Mouse (Mus musculus) urinary bladder, postnatal 36 days (tissue): Measurements from ENCODE around the gene Ppp1r12c.
A peak's percentile ranks its signal among the peaks of the same experiment; 100 is the strongest.

Experiments used
- DNase-seq, 2 experiments: peaks; one replicate each; pipeline ENCODE4 v3.0.0; 2022; ENCODE audit warnings: low spot score in 2 of 2, mixed read lengths in 1 of 2

Ppp1r12c gene

DNA sequence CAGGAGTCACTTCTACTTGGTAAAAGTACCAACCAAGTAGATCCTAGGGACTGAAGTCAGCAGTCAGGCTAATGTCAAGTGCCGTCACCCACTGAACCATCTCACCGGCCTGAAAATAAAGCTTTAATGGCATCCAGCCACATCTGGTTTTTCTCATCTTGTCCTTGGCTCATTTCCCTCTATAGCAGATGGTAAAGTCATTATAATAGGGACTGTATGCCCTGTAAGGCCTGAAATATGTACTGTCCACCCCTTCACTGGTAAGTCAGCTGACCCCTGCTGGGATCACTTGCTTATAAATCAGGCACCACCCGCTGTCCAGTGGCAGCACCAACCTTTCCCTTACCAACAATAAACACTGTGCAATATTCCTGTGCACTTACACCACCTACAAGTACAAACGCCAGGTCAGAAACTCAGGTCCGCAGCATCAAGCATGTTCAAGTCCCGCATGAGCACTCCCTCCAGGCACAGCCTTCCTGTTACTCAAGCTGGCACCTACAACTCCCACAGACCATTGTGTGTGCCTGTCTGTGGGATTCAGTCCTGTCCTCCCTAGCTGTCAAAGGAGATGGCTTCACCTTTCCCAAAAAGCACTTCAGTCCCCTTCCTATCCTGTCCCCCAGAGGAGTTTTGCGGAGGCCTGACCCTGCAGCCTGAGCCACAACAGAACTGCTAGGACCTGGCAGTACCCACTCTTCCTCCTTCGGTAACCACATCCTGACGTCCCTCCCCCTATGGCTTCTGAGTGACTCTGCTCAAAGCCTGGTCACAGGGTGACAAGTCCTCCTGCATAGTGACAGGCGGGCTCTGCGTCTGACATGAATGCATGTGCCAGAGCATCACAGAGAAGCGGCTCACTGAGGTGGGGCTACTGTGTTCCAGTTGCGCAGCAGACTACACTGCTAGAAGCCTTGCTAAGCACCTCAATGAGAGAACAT, 8.9 kb downstream of the Ppp1r12c start:
- DNase-seq, result no peak

DNA sequence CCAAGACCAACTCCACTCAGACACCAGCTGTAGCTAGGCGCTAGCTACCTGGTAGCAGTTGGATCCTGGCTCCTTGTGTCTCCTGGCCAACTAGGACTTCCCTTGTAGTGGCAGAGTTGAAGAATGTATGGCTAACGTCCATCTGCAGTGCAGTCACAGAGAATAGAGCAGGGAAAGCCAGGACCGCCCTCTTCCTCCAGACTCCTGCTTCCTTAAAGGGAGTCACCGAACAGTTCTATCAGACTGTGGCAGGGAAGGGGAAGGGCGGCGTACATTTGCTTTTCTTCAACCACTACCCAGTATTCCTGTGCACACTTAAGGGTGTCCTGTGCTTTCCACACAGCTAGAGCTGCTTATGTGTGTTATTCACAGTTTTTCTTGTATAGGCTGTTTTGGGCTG, 10.2 kb downstream of the Ppp1r12c start:
- DNase-seq, result no peak

DNA sequence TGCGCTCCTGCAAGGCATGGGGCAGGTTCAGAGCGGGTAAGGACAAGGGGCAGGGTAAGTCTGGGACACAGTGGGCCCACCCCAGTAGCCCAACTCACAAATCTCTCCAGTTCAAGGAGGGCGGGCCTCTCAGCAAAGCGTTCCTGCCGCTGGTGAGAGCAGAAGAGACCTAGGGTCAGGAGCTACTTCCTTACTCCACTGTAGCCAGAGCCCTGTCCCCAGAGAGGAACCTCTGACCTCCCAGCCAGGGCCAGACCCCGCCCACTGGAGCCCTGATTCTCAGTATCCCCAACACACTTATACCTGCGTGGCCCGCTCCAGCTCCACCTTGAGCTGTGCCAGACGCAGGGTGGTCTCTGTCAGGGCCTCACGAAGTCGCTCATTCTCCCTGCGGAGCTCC, 19.2 kb downstream of the Ppp1r12c start:
- no peak for DNase-seq

DNA sequence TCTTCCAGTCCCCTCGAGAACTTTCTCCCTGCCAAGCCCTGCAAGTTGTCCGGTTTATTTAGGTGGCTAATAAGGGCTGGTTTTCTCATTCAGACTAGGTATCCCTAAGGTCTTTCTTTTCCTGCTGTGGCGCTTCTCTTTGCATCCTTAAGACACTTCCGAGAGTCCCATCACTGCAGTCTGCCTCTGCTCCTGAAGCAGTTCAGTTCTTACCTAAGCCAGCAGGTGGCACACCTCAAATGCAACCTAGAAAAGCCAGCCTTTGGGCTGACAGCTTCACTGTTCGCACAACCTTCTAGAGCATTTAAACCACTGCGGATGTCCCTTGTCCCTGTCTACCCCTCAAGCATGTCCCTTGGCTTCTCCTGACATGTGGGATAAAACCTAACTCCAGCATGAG, 21.8 kb downstream of the Ppp1r12c start:
- DNase-seq, result no peak

DNA sequence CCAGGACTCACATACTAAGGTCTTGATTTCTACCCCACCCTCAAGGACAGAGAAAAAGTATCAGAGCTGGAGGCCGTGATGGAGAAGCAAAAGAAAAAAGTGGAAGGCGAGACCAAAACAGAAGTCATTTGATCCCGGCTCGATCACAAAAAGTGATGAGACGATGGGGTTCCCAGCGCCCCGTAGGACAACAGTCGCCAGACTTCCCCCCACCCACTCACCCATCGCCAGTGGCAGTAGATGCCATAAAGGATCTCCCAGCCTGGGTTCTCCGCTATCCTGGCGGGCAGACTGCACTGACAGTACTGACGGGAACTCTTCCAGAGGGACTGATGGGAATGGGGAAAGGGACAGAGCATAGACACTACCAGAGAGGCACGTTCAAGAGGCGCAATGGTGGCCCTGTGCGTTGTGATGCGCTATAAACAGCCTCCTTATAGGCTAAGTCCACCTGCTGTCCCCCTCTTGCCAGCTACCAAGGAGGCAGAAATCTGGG, 22.6 kb downstream of the Ppp1r12c start:
- DNase-seq, result no peak

DNA sequence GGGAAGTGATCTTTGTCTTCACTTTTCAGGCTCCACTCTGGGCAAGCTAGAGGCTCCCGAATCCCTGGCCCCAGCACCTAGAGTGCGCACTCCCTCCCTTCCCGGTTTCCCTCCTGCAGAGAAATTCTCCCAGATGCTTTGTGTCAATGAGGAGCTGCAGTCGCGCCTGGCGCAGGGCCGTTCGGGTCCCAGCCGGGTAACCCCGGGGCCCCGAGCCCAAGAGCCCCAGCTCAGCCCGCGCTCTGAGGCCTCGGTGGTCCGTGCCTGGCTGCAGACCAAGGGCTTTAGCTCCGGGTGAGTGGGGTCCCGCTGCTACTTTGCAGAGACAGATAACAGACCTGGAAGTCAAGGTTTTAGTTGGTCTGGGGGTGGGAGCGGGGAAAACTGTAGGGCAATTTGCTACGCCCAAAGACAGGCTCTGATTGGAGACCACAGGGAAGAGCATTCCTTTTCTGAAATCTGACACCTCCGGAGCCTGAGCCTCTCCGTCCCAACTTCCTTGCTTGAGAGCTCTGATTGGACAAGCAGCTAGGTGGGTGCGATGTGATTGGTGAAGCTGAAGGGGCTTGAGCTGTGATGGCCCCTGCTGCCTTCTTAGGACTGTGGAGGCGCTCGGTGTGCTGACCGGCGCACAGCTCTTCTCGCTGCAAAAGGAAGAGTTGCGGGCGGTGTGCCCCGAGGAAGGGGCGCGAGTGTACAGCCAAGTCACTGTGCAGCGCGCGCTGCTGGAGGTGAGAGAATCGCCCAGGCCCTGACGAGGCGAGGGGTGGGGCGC, 23.3 kb downstream of the Ppp1r12c start:
- peak; percentile 63 to 75 for DNase-seq

DNA sequence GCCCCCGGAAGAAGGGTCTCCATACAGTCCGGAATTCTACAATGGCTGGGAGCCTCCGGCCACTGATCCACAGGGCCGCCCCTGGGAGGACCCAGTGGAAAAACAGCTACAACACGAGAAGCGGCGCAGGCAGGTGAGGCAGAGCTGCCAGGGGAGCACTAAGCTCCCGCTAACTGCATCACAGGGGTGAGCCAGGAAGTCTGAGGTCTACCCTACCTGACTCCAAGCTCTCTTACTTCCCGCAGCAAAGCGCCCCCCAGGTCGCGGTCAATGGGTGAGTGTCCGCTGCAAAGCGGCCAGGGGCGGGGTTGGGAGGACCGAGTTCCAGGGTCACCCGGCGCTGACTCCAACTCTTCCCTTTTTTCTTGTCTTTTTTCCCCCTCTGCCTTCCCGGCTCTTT, 27.5 kb downstream of the Ppp1r12c start:
- DNase-seq, result no peak

DNA sequence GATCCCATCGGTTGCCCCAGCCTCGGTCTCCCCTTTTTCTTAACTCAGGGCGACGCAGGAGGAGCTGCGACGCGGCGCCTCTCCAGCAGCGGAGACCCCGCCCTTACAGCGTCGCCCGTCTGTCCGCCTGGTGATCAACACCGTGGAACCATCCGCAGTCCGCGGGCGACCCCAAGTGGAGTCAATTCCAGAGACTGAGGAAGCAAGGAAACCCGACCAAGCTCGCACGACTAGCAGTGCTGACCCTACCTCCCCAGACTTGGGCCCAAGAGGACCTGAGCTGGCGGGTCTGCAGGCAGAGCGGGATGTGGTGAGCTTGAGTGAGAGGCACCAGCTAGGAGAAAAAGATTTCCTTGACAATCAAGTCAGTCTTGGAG, 30.3 kb downstream of the Ppp1r12c start:
- DNase-seq, result peak; percentile 84 to 86

DNA sequence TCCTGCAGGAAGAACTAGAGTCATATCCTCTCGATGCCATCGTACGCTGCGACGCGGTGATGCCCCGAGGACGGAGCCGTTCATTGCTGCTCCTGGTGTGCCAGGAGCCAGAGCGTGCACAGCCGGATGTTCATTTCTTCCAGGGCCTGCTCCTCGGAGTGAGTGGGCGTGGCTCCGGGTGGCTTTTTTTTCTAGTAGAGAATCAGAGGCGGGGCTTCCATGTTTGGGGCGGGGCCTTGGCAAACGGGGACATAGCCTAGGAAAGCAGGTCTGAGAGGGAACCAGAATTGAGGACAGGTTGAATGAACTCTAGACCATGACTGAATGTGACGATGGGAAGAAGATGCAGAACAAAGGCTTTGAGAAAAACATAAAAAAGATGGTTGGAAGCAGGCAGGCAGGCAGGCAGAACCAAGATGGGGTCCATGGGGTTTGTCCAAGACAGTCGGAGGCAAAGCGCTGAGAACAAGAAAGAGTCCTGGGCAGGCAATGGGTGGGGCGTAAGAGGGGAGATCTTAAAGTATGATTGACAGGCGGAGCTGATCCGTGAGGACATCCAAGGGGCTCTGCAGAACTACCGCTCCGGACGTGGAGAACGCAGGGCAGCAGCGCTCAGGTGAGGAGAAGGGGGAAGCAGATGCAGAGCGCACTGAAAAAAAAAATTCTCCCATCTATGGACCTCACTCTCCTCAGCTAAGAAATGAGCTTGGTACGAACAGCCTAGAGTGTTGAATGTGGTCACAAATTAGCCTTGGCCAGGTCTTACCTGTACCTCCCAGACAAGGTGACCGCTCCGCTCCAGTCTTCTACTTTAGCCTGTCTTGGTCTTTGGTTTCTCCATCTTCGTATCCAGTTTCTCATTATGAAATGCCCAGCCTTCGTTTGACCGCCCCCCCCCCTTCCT, 31.0 kb downstream of the Ppp1r12c start:
- peak; percentile 67 to 72 for DNase-seq

DNA sequence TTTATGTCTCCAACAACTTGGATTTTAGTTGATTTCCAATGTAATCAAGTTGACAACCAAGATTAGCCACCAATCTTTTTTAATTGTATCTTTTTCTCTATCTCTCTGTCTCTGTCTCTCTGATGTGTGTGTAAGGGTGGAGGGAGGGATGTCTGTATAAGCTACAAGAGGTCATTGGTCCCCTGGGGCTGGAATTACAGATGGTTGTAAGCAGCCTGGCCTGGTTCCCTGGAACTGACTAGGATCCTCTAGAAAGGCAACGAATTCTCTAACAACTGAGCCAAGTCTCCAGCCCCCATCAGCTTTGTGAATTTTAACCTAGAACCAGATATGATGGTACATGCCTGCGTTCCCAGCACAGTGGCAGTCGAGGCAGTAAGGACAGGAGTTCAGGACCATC, 33.7 kb downstream of the Ppp1r12c start:
- no peak for DNase-seq

DNA sequence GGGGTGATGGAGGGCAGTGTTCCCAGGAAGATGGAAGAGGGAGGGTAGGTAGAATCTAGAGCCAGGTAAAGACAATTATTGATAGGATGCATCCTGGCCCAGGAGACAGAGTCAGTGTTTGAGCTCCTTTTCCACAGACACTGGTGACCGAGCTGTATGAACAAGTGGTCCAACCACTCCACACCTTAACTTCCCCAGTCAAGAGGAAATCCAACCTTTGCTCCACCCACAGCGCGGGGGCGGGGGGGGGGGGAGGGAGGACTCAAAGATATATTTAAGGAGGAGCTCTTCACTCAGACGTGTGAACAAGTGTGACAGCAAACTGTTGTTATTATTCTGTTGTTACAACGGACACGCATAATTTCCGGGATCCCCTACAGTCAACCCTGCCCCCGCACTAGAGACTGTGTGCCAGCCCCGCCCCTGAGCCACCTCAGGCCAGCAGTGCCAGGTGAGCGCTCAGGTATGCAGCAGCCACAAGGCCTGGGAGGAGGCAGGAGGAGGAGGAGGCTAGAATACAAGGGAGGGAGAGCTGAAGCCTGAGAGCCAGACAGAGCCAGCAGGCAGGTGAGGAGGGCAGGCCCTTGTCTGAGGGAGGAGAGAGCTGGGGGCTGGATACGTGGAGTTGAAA, 37.2 kb downstream of the Ppp1r12c start:
- DNase-seq, result peak; percentile 60 to 73

DNA sequence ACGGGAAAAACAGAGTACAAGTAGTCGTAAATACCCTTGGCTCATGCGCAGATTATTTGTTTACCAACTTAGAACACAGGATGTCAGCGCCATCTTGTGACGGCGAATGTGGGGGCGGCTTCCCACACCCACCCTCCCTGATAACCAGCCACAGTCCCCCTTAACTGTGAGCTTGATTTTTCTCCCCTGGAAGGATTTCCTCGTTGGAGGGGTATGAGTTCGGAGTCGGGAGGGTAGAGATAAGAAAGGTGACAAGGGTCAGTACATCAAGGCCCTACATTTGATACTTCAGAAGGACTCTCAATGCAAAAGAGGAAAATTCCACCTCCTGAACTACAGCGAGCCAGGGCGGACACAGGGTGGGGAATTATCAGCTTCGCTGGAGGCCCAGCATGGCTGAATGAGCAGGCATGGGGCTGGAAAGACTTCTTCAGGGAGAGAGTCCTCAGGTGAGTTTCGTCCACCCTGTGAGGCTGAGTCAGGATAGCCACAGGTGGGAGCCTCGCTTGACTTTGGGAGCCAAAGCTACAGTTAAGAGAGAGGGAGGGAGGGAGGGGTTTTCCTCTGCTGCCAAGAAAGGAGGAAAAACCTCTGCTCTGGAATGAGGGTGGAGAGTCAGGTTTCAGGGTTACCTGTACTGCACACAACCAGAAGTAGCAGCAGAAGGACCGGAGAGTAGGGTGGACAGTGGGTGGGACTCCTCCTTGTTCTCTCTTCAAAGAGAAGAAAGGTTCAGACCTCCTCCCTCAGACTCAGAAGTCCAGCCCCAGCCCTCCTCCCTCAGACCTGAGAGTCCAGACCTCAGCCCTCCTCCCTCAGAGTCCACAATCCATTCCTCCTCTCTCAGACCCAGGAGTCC, 40.7 kb downstream of the Ppp1r12c start, which contains the start of gene Eps8l1:
Gene Eps8l1, plus strand, starts transcription at position 99 of the 859 bp plus-strand sequence.
- no peak for DNase-seq

DNA sequence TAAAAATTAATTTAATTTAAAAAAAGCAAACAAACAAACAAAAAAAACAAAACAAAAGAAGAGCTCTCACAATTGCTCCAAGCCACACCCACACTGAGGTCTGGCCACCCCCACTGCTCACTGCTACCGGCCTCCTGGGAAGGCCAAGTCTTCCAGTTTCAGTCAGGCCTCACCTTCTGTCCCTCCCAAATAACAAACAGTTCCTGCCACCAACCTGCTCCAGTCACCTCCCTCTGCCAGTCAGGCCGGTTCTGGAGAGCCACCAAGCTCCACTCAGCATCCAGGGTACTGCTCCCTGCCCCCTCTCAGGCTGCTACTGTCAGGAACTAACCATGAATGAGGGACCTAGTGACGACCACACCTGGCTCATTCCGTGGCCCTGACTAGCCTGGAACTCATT, 48.8 kb downstream of the Ppp1r12c start:
- peak; percentile 62 to 69 for DNase-seq

DNA sequence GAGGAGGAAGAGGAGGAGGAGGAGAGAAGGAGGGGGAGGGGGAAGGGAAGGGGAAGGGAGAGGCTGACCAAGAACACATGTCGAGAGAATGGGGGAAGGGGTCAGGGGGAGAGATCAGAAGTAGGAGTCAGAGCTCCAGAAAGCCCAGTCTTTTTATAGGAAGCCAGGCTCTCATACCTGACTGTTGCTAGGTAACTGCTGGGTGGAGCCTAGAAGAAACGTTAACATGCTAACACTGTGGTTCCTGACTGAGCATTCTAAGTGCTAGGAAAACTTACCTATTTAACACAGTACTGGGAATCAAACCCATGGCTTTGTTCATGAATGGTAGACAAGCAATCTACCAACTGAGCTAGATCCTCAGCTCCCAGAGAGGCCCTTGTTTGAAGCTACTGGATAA, 52.3 kb downstream of the Ppp1r12c start:
- no peak for DNase-seq

DNA sequence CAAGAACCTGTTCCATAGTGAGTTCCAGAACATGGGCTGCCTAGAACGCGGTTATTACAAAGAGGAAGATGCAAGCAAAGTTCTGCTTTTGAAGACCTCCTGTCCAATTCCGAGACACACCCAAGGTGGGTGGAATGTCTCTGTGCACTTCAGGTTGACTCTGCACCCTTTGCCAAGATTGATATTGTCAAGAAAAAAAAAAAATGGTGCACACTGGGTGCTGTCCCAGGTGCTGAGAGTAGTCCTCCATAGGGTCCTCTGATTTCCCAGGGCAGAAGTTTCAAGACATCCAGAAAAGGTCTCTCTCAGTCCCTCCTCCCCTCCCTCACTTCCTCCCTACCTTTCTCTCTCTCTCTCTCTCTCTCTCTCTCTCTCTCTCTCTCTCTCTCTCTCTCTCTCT, 53.0 kb downstream of the Ppp1r12c start:
- no peak for DNase-seq

DNA sequence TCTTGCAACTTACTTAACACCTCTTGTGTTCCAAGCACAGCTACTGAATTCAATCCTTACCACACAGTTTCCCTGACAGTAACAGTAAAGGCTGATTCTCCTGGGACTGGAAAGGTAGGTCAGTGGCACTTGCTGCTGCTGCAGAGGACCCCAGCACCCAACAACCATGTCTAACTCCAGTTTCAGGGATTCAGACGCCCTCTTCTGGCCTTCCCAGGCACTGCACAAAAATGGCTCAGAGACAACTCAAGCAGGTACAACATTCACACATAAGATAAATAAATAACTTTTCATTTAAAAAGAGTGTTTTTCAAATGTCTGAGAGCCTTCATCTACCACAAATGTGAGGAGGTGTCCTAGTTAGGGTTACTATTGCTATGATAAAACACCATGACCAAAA, 54.3 kb downstream of the Ppp1r12c start:
- no peak for DNase-seq

DNA sequence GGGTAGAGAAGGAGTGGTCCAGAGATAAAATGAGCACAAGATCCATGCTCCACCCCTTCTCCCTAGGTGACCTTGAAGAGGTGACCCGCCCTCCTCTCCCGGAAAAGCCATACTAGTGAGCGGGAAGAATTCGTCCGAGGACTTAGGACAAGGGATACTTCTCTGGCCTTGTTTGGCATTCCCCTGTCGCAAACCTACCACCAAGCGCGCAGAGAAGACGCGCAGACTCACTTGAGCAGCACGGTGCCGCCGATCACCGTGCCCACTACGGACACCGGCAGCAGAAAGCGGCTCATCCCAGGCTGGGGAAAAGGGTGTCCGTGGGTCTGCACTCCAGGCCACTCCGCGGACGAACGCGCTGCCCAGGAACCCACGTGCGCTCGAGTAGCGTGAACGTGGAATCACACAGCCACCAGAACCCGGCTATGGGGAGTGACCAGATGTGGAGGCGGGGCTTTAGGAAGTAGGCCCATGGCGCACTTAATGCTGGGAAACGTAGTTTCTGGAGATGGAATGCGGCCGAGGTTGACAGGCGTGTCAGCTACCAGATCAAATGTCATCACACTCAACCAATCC, 56.2 kb downstream of the Ppp1r12c start, which contains the start of gene Rdh13:
Gene Rdh13, minus strand, starts transcription at position 434 of the 576 bp plus-strand sequence.
- DNase-seq, result peak; percentile 83 to 90

DNA sequence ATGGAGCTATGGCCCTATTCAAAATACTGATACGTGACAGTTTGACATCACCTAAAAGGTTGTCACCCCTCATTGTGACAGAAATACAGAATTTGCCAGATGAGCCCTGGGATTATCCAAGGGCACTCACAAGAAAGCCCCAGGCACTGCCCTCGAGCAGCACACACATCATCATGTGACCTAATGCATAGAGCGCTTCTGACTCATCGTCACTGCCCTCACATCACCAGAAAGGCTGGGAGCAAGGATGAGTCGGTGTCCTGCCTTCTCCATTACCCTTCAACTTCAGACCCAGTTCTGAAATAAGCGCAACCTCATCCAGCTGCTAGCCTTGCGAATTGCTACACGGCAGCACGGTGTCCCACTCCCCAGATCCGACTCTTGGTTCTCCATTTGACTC, 60.9 kb downstream of the Ppp1r12c start:
- no peak for DNase-seq

DNA sequence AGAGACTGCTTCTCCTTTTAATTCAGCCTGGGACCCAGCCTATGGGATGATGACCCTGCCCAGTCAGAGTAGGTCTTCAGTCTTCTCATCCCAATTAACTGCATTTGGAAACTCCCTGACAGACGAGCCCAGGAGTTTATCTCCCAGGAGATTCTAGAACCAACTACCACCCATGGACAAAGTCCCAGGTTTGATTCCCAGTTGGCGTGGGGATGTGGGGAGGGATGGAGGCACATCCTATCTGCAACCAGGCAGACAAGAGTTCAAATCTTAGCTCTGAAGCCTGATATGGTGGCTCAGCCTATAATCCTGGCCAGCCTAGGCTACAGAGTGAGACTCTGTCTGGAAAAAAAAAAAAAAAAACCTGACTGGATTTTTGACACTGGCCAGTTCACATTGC, 63.8 kb downstream of the Ppp1r12c start:
- no peak for DNase-seq

DNA sequence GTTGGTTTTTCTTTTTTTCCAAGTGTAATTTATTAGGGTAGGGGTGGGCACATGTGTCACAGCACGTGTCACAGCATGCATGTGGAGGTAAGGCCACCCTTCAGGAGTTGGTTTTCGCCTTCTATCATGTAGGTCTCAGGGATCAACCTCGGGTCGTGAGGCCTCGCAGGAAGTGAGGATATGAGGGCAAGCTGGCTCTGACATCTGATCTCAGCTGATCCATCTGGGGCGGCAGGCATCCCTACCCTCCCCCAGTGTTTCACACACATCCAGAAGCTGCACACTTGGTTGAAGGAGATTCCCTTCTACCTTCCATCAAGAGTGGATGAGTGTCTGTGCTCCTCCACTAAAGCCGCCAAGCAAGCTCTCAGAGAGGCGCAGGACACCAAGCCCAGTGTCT, 69.5 kb downstream of the Ppp1r12c start:
- no peak for DNase-seq
